Mouse (Mus musculus): ENCODE data around the gene Xaf1. TPM values are rescaled to one million over a fixed set of nuclear protein-coding genes. Genes with fewer than 3 reads are reported as not detected.
A peak's percentile ranks its signal among the peaks of the same experiment; 100 is the strongest.

The Xaf1 gene
- polyA plus RNA-seq (2015; fragmentation: Nextera tagmentation; extraction: Ambion mirVana), result 4.5 and 5.5 TPM in 2 replicates

- H3K4me2 ChIP-seq (replicated peaks), result peak within 1 kb of the TSS; percentile 31
- H3K27ac ChIP-seq (replicated peaks), result peak within 1 kb of the TSS; percentile 48; the same call in 1 of the 2 replicates
- H3K9ac ChIP-seq, result no peak within 1 kb of the TSS; the same call in 1 of the 2 replicates
- H3K4me3 ChIP-seq (replicated peaks), result peak within 1 kb of the TSS; percentile 16
- no peaks in the 10 kb centered on the region for H3K36me3 ChIP-seq
- no peaks in the 10 kb centered on the region for H3K27me3 ChIP-seq
- WGBS, result 19% methylated on average over 6 of the region's 6 CpGs
- H3K9me3 ChIP-seq (replicated peaks), result no peaks in the 10 kb centered on the region
- peaks cover 9% of the 10 kb centered on the region for H3K4me1 ChIP-seq
- ATAC-seq (ENCODE audit: insufficient number of reproducible peaks, low FRiP score, low TSS enrichment, low read depth), result no peak
Observed at GRCm38 (mm10) chr11:72301334-72301733, at the start of gene Xaf1. TSS of gene Xaf1 (plus strand) at chr11:72301629.

DNA sequence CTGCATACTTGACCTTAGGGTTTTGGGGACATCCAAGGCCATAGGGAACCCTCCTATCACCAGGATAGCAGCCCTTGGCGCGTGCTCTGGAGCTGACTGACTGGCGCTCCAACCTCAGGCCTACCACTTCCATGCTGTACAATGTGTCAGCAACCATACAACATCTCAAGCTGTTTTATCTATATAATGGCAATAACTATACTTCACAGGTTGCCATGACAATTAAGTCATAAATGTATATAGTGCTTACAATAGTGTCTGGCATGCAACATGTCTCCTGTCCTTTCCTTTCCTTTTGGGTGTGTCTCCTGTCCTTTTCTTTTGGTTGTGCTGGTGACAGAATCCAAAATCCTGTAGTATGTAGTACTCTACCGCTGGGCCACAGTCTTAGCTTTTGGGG, 45.8 kb upstream of the Xaf1 start:
- Histone ChIP-seq H3K36me3 (no peaks in the 10 kb centered on the region), H3K4me3 (replicated peaks) (no peak overlapping the region), H3K4me1 (no peaks in the 10 kb centered on the region), H3K4me2 (replicated peaks) (no peak overlapping the region), H3K9me3 (replicated peaks) (no peaks in the 10 kb centered on the region), H3K27me3 (no peaks in the 10 kb centered on the region), H3K27ac (replicated peaks) (no peak overlapping the region), H3K9ac (no peak overlapping the region)
- no peak for ATAC-seq (ENCODE audit: insufficient number of reproducible peaks, low FRiP score, low TSS enrichment, low read depth)
- WGBS, result 98% methylated on average over 4 of the region's 4 CpGs

DNA sequence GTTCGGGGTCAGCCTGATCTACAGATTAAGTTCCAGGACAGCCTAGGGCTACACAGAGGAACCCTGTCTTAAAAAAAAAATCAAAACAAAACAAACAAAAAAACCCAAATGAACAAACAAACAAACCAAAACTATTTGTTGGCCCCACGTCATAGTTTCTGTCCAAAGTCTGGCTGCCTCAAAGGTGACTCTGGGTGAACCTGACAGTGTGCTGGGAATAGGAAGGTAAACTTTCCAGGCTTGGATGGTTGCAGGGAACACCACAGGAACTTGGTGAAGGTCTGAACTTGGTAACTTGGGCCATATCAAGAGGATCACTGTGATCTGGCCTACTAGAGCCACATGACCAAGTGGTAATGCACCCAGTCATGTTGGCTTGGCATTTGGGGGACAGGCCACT, 45.0 kb upstream of the Xaf1 start:
- 66% methylated on average over 2 of the region's 2 CpGs for WGBS
- Histone ChIP-seq H3K4me1 (no peaks in the 10 kb centered on the region), H3K36me3 (no peaks in the 10 kb centered on the region), H3K27me3 (no peaks in the 10 kb centered on the region), H3K4me2 (replicated peaks) (no peak overlapping the region), H3K9ac (no peak overlapping the region), H3K4me3 (replicated peaks) (no peak overlapping the region), H3K27ac (replicated peaks) (no peak overlapping the region), H3K9me3 (replicated peaks) (no peaks in the 10 kb centered on the region)
- no peak for ATAC-seq (ENCODE audit: insufficient number of reproducible peaks, low FRiP score, low TSS enrichment, low read depth)

DNA sequence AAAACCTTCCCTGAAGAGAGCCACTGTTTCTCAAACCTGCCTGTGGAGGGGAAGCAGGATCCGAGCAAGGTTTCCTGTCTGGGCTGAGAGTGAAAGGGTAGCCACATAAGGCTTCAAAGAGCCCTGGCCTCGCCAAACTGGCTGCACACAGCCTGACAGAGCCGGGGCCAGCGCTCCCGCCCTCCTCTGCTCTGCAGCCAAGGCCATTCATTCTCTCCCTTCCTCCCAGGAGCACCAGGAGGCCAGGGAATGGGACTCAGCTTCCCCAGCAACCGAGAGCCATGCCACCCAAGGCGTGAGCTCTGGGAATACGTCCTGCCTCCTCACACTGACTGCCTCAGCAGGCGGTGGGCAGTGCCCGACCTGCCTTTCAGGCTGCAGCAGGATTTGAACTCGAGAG, 35.9 kb upstream of the Xaf1 start:
- Histone ChIP-seq H3K9ac (no peak overlapping the region), H3K36me3 (no peaks in the 10 kb centered on the region), H3K9me3 (replicated peaks) (no peaks in the 10 kb centered on the region), H3K4me1 (peaks cover 18% of the 10 kb centered on the region), H3K27me3 (peaks cover 51% of the 10 kb centered on the region), H3K4me2 (replicated peaks) (peak overlapping the region; percentile 66), H3K4me3 (replicated peaks) (peak overlapping the region; percentile 43; the same call in 1 of the 2 replicates), H3K27ac (replicated peaks) (no peak overlapping the region)
- ATAC-seq (ENCODE audit: insufficient number of reproducible peaks, low FRiP score, low TSS enrichment, low read depth), result no peak
- WGBS, result 10% methylated on average over 11 of the region's 11 CpGs

DNA sequence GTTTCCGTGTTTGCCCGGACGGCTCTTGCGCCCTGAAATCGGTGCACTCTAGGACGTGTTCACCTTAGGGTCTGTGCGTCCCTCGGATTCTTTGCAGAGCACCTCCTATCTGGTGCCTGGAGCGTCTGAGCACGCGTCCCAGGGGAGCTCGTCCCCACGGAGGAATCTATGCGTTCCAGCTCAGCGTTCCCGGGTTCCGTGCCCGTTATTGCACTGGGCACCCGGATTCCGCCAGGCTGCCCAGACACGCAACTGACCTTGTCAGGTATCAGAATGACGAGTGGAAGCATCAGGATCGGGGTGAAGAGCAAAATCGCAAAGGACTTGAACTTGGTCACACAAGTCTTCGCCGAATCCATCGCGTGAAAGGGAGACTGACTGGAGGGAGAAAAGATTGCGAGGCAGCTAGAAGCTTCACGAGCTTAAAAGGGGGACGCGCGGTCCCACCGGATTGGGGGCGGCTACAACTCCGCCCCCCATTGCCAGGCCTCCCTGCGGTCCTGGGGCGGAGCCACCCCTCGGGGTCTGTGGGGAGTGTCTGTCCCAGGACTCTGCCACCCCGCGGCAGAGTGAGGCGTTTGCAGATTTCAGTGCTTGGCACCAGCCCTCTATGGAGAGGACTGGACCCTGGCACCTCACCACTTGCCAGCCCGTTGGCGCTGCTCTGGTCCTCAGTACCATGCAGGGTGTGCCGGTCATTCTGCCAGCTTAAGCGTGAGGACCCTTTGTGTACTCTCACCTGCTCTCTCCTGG, 35.0 kb upstream of the Xaf1 start:
- peak overlapping the region; percentile 15; the same call in 1 of the 2 replicates for H3K9ac ChIP-seq
- H3K4me3 ChIP-seq (replicated peaks), result peak overlapping the region; percentile 43
- H3K27ac ChIP-seq (replicated peaks), result no peak overlapping the region
- peaks cover 18% of the 10 kb centered on the region for H3K4me1 ChIP-seq
- WGBS, result under 1% methylated on average over 46 of the region's 46 CpGs
- H3K27me3 ChIP-seq, result peaks cover 51% of the 10 kb centered on the region
- H3K4me2 ChIP-seq (replicated peaks), result peak overlapping the region; percentile 66
- H3K9me3 ChIP-seq (replicated peaks), result no peaks in the 10 kb centered on the region
- no peaks in the 10 kb centered on the region for H3K36me3 ChIP-seq
- peak; percentile 78 for ATAC-seq (ENCODE audit: insufficient number of reproducible peaks, low FRiP score, low TSS enrichment, low read depth)

GRCm38 (mm10) chr11:72266960-72267560, 34.4 kb upstream of the Xaf1 start, which contains the start of gene Slc13a5:
TSS of gene Slc13a5 (minus strand) at chr11:72267222.
- peak within 1 kb of the TSS; percentile 66 for H3K4me2 ChIP-seq (replicated peaks)
- peaks cover 51% of the 10 kb centered on the region for H3K27me3 ChIP-seq
- H3K27ac ChIP-seq (replicated peaks), result no peak within 1 kb of the TSS
- no peaks in the 10 kb centered on the region for H3K9me3 ChIP-seq (replicated peaks)
- ATAC-seq (ENCODE audit: insufficient number of reproducible peaks, low FRiP score, low TSS enrichment, low read depth), result no peak
- 5% methylated on average over 36 of the region's 36 CpGs for WGBS
- H3K36me3 ChIP-seq, result no peaks in the 10 kb centered on the region
- H3K4me3 ChIP-seq (replicated peaks), result peak within 1 kb of the TSS; percentile 43
- peaks cover 18% of the 10 kb centered on the region for H3K4me1 ChIP-seq
- H3K9ac ChIP-seq, result peak within 1 kb of the TSS; percentile 15; the same call in 1 of the 2 replicates

DNA sequence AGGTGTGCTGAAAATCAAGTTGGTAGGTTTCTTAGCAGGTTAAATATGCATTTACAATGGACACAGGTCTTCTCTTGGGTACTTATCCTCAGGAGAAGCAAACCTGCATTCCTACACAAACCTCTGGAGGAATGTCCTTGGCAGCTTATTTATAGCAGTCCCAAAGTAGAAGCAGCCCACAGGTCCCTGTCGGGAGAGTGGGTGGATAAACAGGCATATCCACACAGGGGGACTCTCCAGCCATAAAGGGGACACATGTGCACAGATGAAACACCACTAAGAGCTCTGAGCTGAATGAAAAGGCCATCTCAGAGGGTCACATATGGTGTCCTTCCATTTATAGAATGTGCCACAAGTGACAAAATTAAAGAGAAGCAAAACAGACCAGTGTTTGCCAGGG, 29.7 kb upstream of the Xaf1 start:
- ATAC-seq (ENCODE audit: insufficient number of reproducible peaks, low FRiP score, low TSS enrichment, low read depth), result no peak

DNA sequence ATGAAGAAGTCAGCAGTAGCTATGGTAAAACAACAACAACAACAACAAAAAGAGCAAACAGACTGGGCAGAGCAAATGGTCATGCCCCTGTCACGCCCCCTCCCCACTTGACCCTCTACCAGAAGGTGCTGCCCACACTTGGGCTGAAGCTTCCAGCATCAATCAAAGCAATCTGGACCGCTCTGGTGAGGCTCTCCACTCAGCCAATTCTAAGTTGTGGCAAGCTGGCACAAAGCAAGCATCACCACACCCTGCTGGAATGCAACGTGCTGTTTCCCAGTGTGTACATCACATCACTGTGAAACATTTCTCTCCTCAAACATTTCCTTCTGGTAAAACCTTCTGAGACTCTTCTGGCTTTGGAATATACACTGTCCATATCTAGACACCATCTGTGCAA, 28.1 kb upstream of the Xaf1 start:
- H3K27me3 ChIP-seq, result 0 out of 2 replicates have a peak, but pooled peaks cover 4% of the 10 kb centered on the region
- no peak overlapping the region for H3K4me2 ChIP-seq (replicated peaks)
- H3K27ac ChIP-seq (replicated peaks), result no peak overlapping the region
- H3K36me3 ChIP-seq, result no peaks in the 10 kb centered on the region
- H3K4me3 ChIP-seq (replicated peaks), result no peak overlapping the region
- no peaks in the 10 kb centered on the region for H3K4me1 ChIP-seq
- WGBS, result 68% methylated on average over 3 of the region's 3 CpGs
- no peaks in the 10 kb centered on the region for H3K9me3 ChIP-seq (replicated peaks)
- no peak overlapping the region for H3K9ac ChIP-seq
- no peak for ATAC-seq (ENCODE audit: insufficient number of reproducible peaks, low FRiP score, low TSS enrichment, low read depth)

More for the DNA sequence above, 29.7 kb upstream of the Xaf1 start:
- H3K27me3 ChIP-seq, result peaks cover 20% of the 10 kb centered on the region
- peaks cover 5% of the 10 kb centered on the region; the same call in 1 of the 2 replicates for H3K4me1 ChIP-seq
- H3K4me2 ChIP-seq (replicated peaks), result no peak overlapping the region
- H3K9ac ChIP-seq, result no peak overlapping the region
- H3K36me3 ChIP-seq, result no peaks in the 10 kb centered on the region
- no peak overlapping the region for H3K4me3 ChIP-seq (replicated peaks)
- no peaks in the 10 kb centered on the region for H3K9me3 ChIP-seq (replicated peaks)
- H3K27ac ChIP-seq (replicated peaks), result no peak overlapping the region
- 53% methylated on average over 1 of the region's 1 CpGs for WGBS

GRCm38 (mm10) chr11:72281143-72281851, 20.1 kb upstream of the Xaf1 start:
- H3K9me3 ChIP-seq (replicated peaks), result no peaks in the 10 kb centered on the region
- H3K9ac ChIP-seq, result no peak overlapping the region
- H3K36me3 ChIP-seq, result no peaks in the 10 kb centered on the region
- ATAC-seq (ENCODE audit: insufficient number of reproducible peaks, low FRiP score, low TSS enrichment, low read depth), result no peak
- no peak overlapping the region for H3K27ac ChIP-seq (replicated peaks)
- H3K4me1 ChIP-seq, result no peaks in the 10 kb centered on the region
- H3K4me2 ChIP-seq (replicated peaks), result no peak overlapping the region
- 84% methylated on average over 5 of the region's 5 CpGs for WGBS
- no peaks in the 10 kb centered on the region for H3K27me3 ChIP-seq
- no peak overlapping the region for H3K4me3 ChIP-seq (replicated peaks)

DNA sequence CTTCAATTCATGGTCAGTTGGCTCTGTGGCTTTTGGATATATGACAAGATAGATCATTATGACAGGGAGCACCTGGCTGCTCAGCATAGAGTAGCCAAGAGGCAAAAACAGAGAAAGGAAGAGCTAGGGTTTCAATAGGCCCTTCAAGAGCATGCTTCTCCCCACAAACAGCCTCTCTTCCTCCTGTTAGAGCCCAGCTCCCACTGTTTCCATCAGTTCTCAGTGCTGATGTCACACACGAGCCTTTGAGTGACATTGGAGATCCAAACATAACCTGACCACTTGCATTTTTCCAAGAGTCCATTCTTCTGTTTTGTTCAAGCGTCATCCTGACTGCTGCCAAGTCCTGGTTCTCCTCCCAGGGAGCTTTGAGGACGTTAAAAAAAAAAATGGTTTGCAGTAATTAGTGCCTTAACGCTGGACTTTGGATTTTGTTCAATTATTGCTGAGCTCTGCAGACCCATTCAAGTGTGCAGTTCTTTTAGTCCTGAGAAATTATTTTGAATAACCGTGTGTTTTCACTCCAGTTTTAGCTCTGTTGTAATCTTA, 19.5 kb upstream of the Xaf1 start:
- H3K9me3 ChIP-seq (replicated peaks), result no peaks in the 10 kb centered on the region
- no peaks in the 10 kb centered on the region for H3K27me3 ChIP-seq
- WGBS, result 60% methylated on average over 5 of the region's 5 CpGs
- H3K9ac ChIP-seq, result no peak overlapping the region
- H3K4me2 ChIP-seq (replicated peaks), result no peak overlapping the region
- H3K36me3 ChIP-seq, result no peaks in the 10 kb centered on the region
- no peak for ATAC-seq (ENCODE audit: insufficient number of reproducible peaks, low FRiP score, low TSS enrichment, low read depth)
- no peak overlapping the region for H3K27ac ChIP-seq (replicated peaks)
- H3K4me1 ChIP-seq, result no peaks in the 10 kb centered on the region
- no peak overlapping the region for H3K4me3 ChIP-seq (replicated peaks)

Data from embryonic facial prominence, embryonic 15.5 days (tissue).